Mouse (Mus musculus): ENCODE data around the gene Eml1.
"Not testable (repeated sequence)": the region's sequence is repeated elsewhere in the genome, so short reads cannot be mapped to it uniquely, and the experiment has no call there.

DNA sequence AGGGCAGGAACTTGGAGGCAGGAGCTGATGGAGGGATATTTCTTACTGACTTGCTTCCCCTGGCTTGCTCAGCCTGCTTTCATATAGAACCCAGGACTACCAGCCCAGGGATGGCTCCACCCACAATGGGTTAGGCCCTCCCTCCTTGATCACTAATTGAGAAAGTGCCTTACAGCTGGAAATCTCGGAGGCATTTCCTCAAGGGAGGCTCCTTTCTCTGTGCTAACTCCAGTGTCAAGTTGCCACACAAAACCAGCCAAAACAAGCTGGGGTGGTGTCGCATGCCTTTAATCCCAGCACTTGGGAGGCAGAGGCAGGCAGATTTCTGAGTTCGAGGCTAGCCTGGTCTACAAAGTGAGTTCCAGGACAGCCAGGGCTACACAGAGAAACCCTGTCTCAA, 136.3 kb downstream of the Eml1 start:
- TF ChIP-seq CEBPB (IDR thresholded peaks at IDR 0.05; ENCODE audit: low read depth); CTCF (IDR thresholded peaks at IDR 0.05; ENCODE audit: control insufficient read depth, insufficient read depth, insufficient read length); MYOG (IDR thresholded peaks at IDR 0.05; ENCODE audit: control insufficient read depth, extremely low read depth, insufficient read length); USF1 (IDR thresholded peaks at IDR 0.05; ENCODE audit: low read depth): not testable (repeated sequence)
